Mouse (Mus musculus) adrenal gland, adult 10 weeks (tissue): ENCODE data around the gene Frmd3. TPM values are rescaled to one million over a fixed set of nuclear protein-coding genes. Genes with fewer than 3 reads are reported as not detected.

Experiments
- polyA plus RNA-seq: library from polyadenylated mRNA; stranded (reverse); fragments of 350-450 nt; fragmentation: Illumina TruSeq; extraction: RNeasy Lipid Tissue Mini Kit (QIAGEN cat#74804); gene quantifications from one replicate; pipeline ENCODE4 v1.2.3, GENCODE M21; 2014; ENCODE audit warnings: low read depth, low replicate concordance

Gene Frmd3
- polyA plus RNA-seq: 2.6 TPM

DNA sequence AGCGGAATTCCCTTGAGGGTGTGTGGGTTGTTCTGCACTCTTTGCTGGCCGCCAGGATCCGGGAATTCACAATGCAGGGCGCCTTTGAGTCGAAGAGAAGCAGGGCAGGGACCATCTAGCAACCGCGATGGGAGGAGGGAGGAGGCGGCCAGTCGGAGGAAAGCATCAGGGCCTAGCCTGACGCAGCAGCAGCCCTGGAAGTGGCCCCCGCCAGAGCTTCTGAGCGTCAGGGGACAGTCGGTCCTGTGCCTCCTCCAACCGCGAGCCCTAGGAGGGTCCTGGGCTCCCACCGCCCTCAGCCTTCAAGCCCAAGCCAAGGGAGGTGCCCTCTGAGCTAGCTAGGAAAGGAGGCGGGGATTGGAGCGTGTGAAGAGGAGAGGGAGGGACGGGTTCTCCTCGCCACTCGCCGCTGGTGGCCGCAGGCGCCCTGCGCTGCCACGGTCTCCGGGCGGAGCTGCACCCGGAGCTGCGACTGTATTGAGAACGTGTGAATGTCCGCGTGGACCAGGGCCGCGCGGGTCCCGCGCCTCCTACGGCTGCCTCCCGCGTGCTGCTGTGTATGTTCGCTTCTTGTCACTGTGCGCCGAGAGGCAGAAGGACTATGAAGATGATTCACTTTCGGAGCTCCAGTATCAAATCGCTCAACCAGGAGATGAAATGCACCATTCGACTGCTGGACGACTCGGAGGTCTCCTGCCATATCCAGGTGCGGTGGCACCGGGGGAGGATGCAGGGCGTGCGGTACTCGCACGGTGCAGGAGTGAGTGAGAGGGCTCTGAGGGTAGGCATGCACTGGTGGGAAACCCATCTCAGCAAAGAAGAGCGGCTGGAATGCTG, at the start of gene Frmd3:
TSS of gene Frmd3 (plus strand) at position 232 of the 837 bp plus-strand sequence.

DNA sequence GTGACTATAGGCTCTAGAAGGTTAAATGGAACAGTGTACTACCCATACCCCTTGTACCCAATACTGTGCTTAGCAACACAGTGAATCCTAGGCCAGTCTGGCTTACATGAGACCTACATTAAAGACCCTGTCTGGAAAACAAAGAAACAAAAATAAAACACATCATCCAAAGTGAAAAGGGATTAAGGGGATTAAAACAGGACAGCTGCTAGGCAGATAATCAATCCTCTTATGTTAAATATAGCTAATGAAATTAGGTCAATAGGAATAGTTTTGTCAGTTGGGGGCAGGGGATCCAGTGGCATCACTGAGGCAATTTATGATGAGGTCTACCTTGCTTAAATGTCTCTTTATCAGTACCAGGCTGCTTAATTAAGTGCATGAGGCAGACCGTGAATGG, 228.9 kb downstream of the Frmd3 start, which contains the start of gene Kdm4c:
TSS of gene Kdm4c (plus strand) at position 322 of the 400 bp plus-strand sequence.

Other genes starting within 250 kb of the Frmd3 start
- gene Rasef, start 222.4 kb upstream of the Frmd3 start, polyA plus RNA-seq: 0.12 TPM
- not detected for gene Gm11758, start 137.2 kb upstream of the Frmd3 start, polyA plus RNA-seq
- gene Gm11757, start 122.3 kb upstream of the Frmd3 start, polyA plus RNA-seq: not detected
- gene Gm13871, start 107.5 kb upstream of the Frmd3 start, polyA plus RNA-seq: not detected
- gene Gm11756, start 92.7 kb upstream of the Frmd3 start, polyA plus RNA-seq: not detected
- 2.3 TPM for gene 2310002L09Rik, start 62.6 kb upstream of the Frmd3 start, polyA plus RNA-seq
- gene Kdm4c, start 229.1 kb downstream of the Frmd3 start, polyA plus RNA-seq: 43.4 TPM